Mouse (Mus musculus): ENCODE data around the gene Ppp1ca.

DNA sequence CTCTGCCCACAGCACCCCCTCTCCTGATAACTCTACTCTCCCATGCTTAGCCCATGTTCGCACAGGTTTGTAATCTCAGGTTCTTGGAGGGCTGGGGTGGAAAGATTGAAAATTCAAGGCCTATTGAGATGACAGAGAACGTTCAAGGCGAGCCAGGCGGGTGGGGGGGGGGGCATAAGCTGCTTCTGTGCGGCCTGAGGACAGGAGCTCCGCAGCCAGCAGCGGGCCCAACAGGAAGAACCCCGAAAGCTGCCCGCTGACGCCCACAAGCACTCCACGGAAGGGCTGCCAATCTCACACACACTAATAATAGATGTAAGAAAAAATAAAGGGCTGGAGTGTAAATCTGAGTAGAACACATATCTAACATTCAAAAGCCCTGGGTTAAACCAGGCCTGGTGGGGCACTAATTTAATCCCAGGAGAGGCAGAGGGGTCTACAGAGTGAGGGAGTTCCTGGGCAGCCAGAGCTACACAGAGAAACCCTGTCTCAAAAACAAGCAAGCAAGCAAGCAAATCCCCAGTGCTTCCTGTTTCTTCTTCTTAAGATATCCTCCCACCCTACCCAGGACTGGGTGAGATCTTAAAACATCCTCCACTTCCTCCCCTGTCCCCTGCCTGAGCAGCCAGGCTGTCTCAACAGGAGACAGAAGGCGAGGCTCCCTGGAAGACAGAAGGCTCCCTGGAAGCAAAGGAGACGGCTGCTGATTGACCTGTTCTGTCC, 11.9 kb downstream of the Ppp1ca start:
- TF ChIP-seq FOSL1 (IDR thresholded peaks at IDR 0.05; ENCODE audit: insufficient read depth, low read length, poor library complexity, severe bottlenecking): no peak
- TF ChIP-seq CTCF (IDR thresholded peaks at IDR 0.05; ENCODE audit: control insufficient read depth, insufficient read depth, insufficient read length): no peak
